ENCODE assay signal across 22 mouse cellular contexts in genomic region chr12:99956411-99956810, GRCm38 (mm10). TPM values are rescaled to one million over a fixed set of nuclear protein-coding genes. Genes with fewer than 3 reads are reported as not detected.
A peak's percentile ranks its signal among the peaks of the same experiment; 100 is the strongest.
DNase-seq lines count a peak whose midpoint lies in the region; ATAC-seq and TF ChIP-seq lines count a peak whose summit lies in the region.
"Had no signal": no experiment of that assay in that cellular context is flagged by ENCODE, and none has a peak within 500 bp of the region (broad histone marks: within the 10 kb centered on the region; RNA-seq: fewer than 3 reads in every experiment).

No protein-coding gene starts in this region.

- H3K4me3 ChIP-seq in forebrain, embryonic 11.5 days (ENCODE audit: low read depth, low read length), result no peak overlapping the region
- no peak overlapping the region for H3K4me3 ChIP-seq in forebrain, embryonic 13.5 days
- no peak overlapping the region for H3K4me3 ChIP-seq in bone marrow macrophage, adult 2 months (ENCODE audit: insufficient read depth, low read length)
- H3K4me3 ChIP-seq: hindbrain, embryonic 13.5 days; liver, embryonic 15.5 days; neural tube, embryonic 15.5 days had no signal

- no peak for ATAC-seq in forebrain, embryonic 11.5 days (replicated peaks; ENCODE audit: low FRiP score)
- no peak for ATAC-seq in forebrain, embryonic 13.5 days
- peak; percentile 88 for ATAC-seq in megakaryocyte progenitor cell, adult 5-6 weeks (replicated peaks; ENCODE audit: poor library complexity)
- ATAC-seq in inflammation-experienced regulatory T-cells, adult 6 months, result no peak
- ATAC-seq: forebrain, embryonic 14.5 days had no signal

- no peaks in the 10 kb centered on the region for H3K9me3 ChIP-seq in forebrain, embryonic 11.5 days (ENCODE audit: control insufficient read depth, low read length)
- no peaks in the 10 kb centered on the region for H3K9me3 ChIP-seq in forebrain, embryonic 13.5 days (replicated peaks)
- H3K9me3 ChIP-seq: G1E; hindbrain, embryonic 13.5 days; liver, embryonic 15.5 days; neural tube, embryonic 15.5 days had no signal

- peaks cover 12% of the 10 kb centered on the region for H3K4me1 ChIP-seq in forebrain, embryonic 11.5 days (replicated peaks; ENCODE audit: control insufficient read depth, insufficient read depth, low read length)
- peaks cover 30% of the 10 kb centered on the region for H3K4me1 ChIP-seq in forebrain, embryonic 13.5 days
- peaks cover 10% of the 10 kb centered on the region for H3K4me1 ChIP-seq in bone marrow macrophage, adult 2 months (ENCODE audit: control insufficient read depth, insufficient read depth, low read length)

- no peaks in the 10 kb centered on the region for H3K36me3 ChIP-seq in forebrain, embryonic 11.5 days (ENCODE audit: control insufficient read depth, insufficient read depth, low read length)
- H3K36me3 ChIP-seq in forebrain, embryonic 13.5 days (ENCODE audit: poor library complexity, severe bottlenecking), result peaks cover 19% of the 10 kb centered on the region
- H3K36me3 ChIP-seq: liver, embryonic 15.5 days had no signal

- no peak overlapping the region for H3K9ac ChIP-seq in forebrain, embryonic 11.5 days (ENCODE audit: low read length)
- no peak overlapping the region for H3K9ac ChIP-seq in forebrain, embryonic 13.5 days
- H3K9ac ChIP-seq: hindbrain, embryonic 13.5 days; liver, embryonic 15.5 days; neural tube, embryonic 15.5 days had no signal

- DNase-seq in forebrain, embryonic 11.5 days (ENCODE audit: low spot score), result peak; percentile 24
- DNase-seq in lung, postnatal 25 days (ENCODE audit: low spot score), result peak; percentile 28
- DNase-seq in lung, postnatal 10 days, result no peak
- no peak for DNase-seq in c-Kit-positive CD71-positive TER-119-positive erythroid progenitor cells, embryonic 14.5 days (ENCODE audit: low spot score)
- DNase-seq: adrenal gland, postnatal 14 days; cerebellum, adult 18-20 months; gastrocnemius, postnatal 14 days; heart, postnatal 10 days; kidney, adult 8-10 months; kidney, postnatal 36 days; midbrain, embryonic 14.5 days; right cerebral cortex, postnatal 14 days; thymus, adult 2 months had no signal

- no peak overlapping the region for H3K4me2 ChIP-seq in forebrain, embryonic 11.5 days (ENCODE audit: low read depth, low read length, severe bottlenecking)
- H3K4me2 ChIP-seq in forebrain, embryonic 13.5 days, result no peak overlapping the region
- H3K4me2 ChIP-seq: hindbrain, embryonic 13.5 days; liver, embryonic 15.5 days; neural tube, embryonic 15.5 days had no signal

- no peak for TF ChIP-seq CTCF in bone marrow macrophage, adult 2 months (IDR thresholded peaks at IDR 0.05; ENCODE audit: low read depth, low read length)

- WGBS in forebrain, embryonic 11.5 days, result 81% methylated on average over 7 of the region's 7 CpGs
- 81% methylated on average over 7 of the region's 7 CpGs for WGBS in forebrain, embryonic 13.5 days

- no peaks in the 10 kb centered on the region for H3K27me3 ChIP-seq in forebrain, embryonic 11.5 days (ENCODE audit: control insufficient read depth, insufficient read depth, low read length)
- H3K27me3 ChIP-seq in forebrain, embryonic 13.5 days, result peaks cover 3% of the 10 kb centered on the region; the same call in 1 of the 2 replicates

- no peak overlapping the region for H3K27ac ChIP-seq in forebrain, embryonic 11.5 days (ENCODE audit: low read depth, low read length)
- H3K27ac ChIP-seq in forebrain, embryonic 13.5 days, result no peak overlapping the region
- H3K27ac ChIP-seq in bone marrow macrophage, adult 2 months (ENCODE audit: insufficient read depth, low read depth, low read length), result peak overlapping the region; percentile 75
- H3K27ac ChIP-seq: hindbrain, embryonic 13.5 days; liver, embryonic 15.5 days; neural tube, embryonic 15.5 days had no signal

- no peak for TF ChIP-seq POLR2A in bone marrow macrophage, adult 2 months (IDR thresholded peaks at IDR 0.05; ENCODE audit: borderline replicate concordance, low read depth, low read length)

RNA-seq across cellular contexts. Expression of gene Kcnk13, which starts 7.9 kb away (rescaled TPM):
- 0.33 and 0.79 TPM in 2 replicates for polyA plus RNA-seq in forebrain, embryonic 11.5 days (2014; fragmentation: Nextera tagmentation; extraction: Ambion mirVana)
- polyA plus RNA-seq in forebrain, embryonic 13.5 days (2015; fragmentation: Nextera tagmentation; extraction: Ambion mirVana), result 0.49 and 0.88 TPM in 2 replicates
- polyA plus RNA-seq in bone marrow macrophage, adult 2 months (2012; ENCODE audit: insufficient read depth, insufficient read length, missing spikeins), result 27.7 and 28.3 TPM in 2 replicates
- total RNA-seq in megakaryocyte progenitor cell, adult 5-6 weeks (2015), result 0.37 and 0.49 TPM in 2 replicates
- 0.46 TPM in 1 of 2 replicates, not detected in the other for total RNA-seq in megakaryocyte progenitor cell, adult 5-6 weeks (2017)
- not detected for polyA plus RNA-seq in inflammation-experienced regulatory T-cells, adult 6 months (2017; shearing (Covaris generic))
- polyA plus RNA-seq: G1E had no signal

Comparison
In these comparisons a context has a peak if more than half of its experiments do, and no peak if none do; other contexts are left out.
1. DNase-seq: peak in forebrain, embryonic 11.5 days (single experiment) and lung, postnatal 25 days (single experiment); none in lung, postnatal 10 days (single experiment) and c-Kit-positive CD71-positive TER-119-positive erythroid progenitor cells, embryonic 14.5 days (single experiment).
2. RNA of gene Kcnk13, which starts 7.9 kb away (polyA plus RNA-seq): 27.7 to 28.3 TPM in bone marrow macrophage, adult 2 months; 0.49 to 0.88 TPM in forebrain, embryonic 13.5 days, 0.33 to 0.79 TPM in forebrain, embryonic 11.5 days and not detected in inflammation-experienced regulatory T-cells, adult 6 months; every median in the first group is over 10 times any median in the second.